Mouse (Mus musculus) macrophage (primary cell): ENCODE results near the gene Mad1l1. TPM values are rescaled to one million over a fixed set of nuclear protein-coding genes. Genes with fewer than 3 reads are reported as not detected.

Experiments
- H3K27ac ChIP-seq: fragments of 350-480 bp; formaldehyde crosslinking; 2 replicates; pipeline ENCODE4 v1.9.0; 2021
- H3K36me3 ChIP-seq: fragments of 350-480 bp; formaldehyde crosslinking; 2 replicates; pipeline ENCODE4 v1.9.0; 2021; ENCODE audit errors: inconsistent target
- H3K4me3 ChIP-seq: fragments of 350-480 bp; formaldehyde crosslinking; 2 replicates; pipeline ENCODE4 v1.9.0; 2021; ENCODE audit errors: inconsistent target
- H3K79me2 ChIP-seq: fragments of 350-480 bp; formaldehyde crosslinking; 2 replicates; pipeline ENCODE4 v1.9.0; 2021; ENCODE audit errors: inconsistent target
- WGBS: methylation state at CpG from one replicate; pipeline ENCODE4 v1.1.7; 2026; ENCODE audit warnings: inconsistent platforms; ENCODE audit not compliant: missing documents; 5-methylcytosine and 5-hydroxymethylcytosine counted together
- polyA plus RNA-seq: library from polyadenylated mRNA; stranded (reverse); fragments of 250-400 nt; gene quantifications from 3 replicates; pipeline ENCODE4 v1.2.4, GENCODE M21; 2018; ENCODE audit warnings: inconsistent platforms

The Mad1l1 gene
- polyA plus RNA-seq, 1 experiment from 2014 or later: 15.3 TPM

DNA sequence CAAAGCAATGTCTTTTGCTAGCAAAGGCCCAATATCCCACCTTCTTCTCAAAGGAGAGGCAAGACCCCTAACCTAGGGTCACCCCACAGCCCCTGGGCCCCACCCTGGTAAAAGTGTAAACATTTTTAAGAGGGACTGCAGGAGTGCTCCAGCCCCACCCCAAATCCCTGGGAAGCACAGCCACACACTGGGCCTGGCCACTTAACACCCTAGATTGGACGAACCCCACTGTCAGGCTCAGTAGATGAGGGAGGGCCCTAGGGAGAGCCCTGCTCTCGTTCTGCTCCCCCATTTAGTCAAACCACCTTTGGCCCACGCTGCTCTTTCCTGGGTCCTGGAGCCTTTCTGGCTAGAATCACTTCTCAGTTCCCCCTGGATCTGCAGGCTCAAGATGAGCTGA lies 145.0 kb downstream of the Mad1l1 start:
- 92% methylated on average over 3 of the region's 3 CpGs for WGBS
- Histone ChIP-seq H3K79me2 (no peaks in the 10 kb centered on the region), H3K27ac (no peak overlapping the region), H3K36me3 (no peaks in the 10 kb centered on the region), H3K4me3 (no peak overlapping the region)

DNA sequence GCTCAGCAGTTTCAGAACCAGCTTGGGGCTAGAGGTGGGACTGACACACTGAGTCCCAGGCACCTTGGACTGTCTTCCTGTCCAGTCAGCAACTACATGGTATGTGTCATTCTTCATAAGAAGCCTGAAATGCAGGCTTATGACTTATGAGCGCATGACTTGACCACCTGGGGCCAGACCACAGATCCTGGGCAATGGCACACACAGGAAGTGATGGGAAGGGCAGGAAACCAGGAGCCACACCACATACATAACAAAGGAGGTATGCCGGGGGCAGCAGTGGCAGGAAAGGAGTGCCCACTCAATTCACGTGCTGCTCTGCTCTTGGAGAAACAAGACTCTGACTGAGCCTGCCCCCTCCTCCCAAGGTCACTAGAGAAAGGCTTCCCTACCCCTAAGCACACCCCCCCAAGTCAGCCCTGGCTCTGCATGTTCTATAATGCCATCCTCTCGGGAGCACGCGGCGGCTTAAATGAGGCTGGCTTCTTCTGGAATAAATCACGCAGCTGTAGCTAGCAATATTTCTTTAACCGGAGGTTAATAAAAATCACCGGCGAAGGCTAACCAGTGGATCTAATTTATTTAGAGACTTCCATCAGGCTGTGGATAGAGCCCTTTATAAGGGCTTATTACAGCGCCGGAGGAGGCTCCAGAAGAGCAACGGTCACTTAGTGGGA lies 146.4 kb downstream of the Mad1l1 start:
- 87% methylated on average over 11 of the region's 14 CpGs for WGBS
- Histone ChIP-seq H3K79me2 (no peaks in the 10 kb centered on the region), H3K27ac (no peak overlapping the region), H3K36me3 (no peaks in the 10 kb centered on the region), H3K4me3 (no peak overlapping the region)

DNA sequence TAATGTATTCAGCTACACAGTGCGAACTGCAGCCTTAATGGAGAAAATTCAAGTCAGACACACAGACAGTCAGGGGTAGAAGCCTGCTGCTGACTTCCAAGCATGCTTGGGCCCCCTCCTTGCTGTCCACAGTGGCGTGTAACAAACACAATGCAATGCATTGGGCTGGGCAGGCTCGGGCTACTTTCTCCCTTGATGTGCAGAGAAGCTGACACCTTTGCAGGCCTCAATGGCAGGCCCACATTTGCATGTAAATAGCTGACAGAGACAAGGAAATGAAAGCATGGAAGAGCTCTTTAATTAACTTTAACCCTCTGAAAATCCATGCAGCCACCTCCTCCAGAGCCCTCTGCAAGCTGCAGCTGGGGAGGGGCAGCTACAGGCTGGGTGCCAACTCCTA lies 147.3 kb downstream of the Mad1l1 start:
- no peak overlapping the region for H3K27ac ChIP-seq
- H3K4me3 ChIP-seq: no peak overlapping the region
- H3K79me2 ChIP-seq: no peaks in the 10 kb centered on the region
- 86% methylated on average over 3 of the region's 3 CpGs for WGBS
- H3K36me3 ChIP-seq: no peaks in the 10 kb centered on the region

DNA sequence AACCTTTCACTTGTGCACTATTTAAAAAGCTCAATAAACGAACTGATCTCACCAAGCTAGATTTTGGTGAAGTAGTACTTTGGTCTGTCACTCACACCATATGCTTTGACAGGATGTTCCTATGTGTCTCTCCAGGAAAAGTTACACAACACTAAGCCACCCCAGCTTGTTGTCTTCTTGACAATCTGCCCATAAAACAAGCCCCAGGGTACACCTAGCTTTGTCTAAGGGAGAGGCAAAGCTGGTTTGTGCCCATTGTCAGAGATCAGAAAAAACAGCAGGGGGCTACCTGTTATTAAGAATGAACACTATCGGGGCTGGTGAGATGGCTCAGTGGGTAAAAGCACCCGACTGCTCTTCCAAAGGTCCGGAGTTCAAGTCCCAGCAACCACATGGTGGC lies 148.2 kb downstream of the Mad1l1 start:
- Histone ChIP-seq H3K4me3 (no peak overlapping the region), H3K27ac (no peak overlapping the region), H3K36me3 (no peaks in the 10 kb centered on the region), H3K79me2 (no peaks in the 10 kb centered on the region)
- WGBS: 84% methylated on average over 3 of the region's 4 CpGs

DNA sequence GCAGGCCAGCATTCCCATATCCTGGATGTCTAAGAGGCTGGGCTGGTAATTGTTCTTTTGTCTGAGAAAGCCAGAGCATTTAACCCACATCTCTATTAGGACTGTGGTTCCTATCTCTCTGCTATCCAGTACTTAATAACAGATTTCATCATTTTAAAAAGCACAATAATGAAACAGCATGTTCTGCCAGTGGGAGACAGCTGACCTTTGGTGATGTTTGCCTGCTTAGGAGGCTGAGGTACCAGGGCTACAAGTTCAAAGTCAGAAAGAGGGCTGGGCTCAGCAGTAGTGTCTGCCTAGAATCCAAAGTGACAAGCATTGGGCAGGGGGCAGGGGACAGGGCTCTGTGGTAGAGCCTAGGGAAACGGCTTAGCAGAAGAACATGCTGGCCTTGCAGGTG lies 149.6 kb downstream of the Mad1l1 start:
- no peaks in the 10 kb centered on the region for H3K36me3 ChIP-seq
- WGBS: 100% methylated on average over 1 of the region's 1 CpGs
- no peak overlapping the region for H3K4me3 ChIP-seq
- no peaks in the 10 kb centered on the region for H3K79me2 ChIP-seq
- H3K27ac ChIP-seq: no peak overlapping the region

DNA sequence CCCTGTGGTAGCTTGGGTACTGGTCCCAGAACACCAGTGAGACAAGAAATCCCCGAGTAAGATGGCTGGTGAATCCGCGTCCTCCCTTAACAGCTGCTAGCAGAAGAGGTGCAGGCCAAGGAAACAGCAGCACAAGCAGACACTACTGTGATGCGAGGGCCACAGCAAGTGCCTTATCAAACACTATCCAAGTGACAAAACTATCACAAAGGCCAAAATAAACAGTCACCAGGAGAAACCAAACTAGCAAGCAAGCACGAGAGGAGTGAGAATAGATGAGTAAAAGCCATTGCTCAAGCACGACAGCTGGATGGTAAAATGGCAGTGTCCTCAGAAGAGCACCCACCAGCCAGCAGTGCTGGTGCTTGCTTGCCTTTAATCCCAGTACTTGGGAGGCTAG lies 153.8 kb downstream of the Mad1l1 start:
- Histone ChIP-seq H3K79me2 (no peaks in the 10 kb centered on the region), H3K36me3 (no peaks in the 10 kb centered on the region), H3K4me3 (no peak overlapping the region), H3K27ac (no peak overlapping the region)
- 99% methylated on average over 6 of the region's 6 CpGs for WGBS

DNA sequence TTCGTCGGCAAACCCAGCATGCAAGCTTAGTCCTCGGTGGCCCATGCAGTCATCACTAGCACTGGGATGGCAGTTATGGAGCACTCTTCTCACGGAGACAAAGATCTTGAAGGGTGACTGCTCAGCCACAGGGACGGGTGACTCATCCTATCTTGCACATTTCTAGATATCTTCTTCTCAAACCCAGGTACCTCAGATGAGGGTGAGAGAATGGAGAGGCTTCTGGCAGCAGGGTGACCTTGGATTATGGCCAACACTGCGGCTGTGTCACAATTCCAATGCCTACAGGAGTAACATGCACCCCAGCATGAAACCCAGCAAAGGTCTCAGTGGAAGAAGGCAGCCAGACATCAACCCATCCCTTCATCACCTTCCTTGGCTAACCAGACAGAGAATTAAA lies 154.3 kb downstream of the Mad1l1 start:
- WGBS: 92% methylated on average over 6 of the region's 6 CpGs
- no peaks in the 10 kb centered on the region for H3K36me3 ChIP-seq
- no peak overlapping the region for H3K27ac ChIP-seq
- no peak overlapping the region for H3K4me3 ChIP-seq
- no peaks in the 10 kb centered on the region for H3K79me2 ChIP-seq

DNA sequence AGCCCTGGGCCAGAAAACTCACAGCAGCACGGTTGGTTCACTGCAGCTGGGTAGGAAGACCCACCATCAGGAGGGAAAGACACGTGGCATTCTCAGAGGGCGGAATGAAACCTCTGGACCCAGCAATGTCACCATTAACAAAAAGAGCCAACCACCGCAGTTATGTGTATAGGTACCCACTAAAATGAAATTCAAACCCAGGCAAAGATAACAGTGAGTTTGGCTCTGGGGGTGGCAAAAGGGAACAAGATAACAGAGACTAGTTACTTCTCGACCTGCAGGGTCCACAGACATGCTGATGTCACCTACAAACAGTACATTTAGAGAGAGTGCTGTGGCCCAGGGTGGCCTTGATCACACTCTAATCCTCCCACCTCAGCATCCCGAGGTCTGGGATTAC lies 157.4 kb downstream of the Mad1l1 start:
- 93% methylated on average over 6 of the region's 6 CpGs for WGBS
- Histone ChIP-seq H3K36me3 (no peaks in the 10 kb centered on the region), H3K79me2 (no peaks in the 10 kb centered on the region), H3K27ac (no peak overlapping the region), H3K4me3 (no peak overlapping the region)

DNA sequence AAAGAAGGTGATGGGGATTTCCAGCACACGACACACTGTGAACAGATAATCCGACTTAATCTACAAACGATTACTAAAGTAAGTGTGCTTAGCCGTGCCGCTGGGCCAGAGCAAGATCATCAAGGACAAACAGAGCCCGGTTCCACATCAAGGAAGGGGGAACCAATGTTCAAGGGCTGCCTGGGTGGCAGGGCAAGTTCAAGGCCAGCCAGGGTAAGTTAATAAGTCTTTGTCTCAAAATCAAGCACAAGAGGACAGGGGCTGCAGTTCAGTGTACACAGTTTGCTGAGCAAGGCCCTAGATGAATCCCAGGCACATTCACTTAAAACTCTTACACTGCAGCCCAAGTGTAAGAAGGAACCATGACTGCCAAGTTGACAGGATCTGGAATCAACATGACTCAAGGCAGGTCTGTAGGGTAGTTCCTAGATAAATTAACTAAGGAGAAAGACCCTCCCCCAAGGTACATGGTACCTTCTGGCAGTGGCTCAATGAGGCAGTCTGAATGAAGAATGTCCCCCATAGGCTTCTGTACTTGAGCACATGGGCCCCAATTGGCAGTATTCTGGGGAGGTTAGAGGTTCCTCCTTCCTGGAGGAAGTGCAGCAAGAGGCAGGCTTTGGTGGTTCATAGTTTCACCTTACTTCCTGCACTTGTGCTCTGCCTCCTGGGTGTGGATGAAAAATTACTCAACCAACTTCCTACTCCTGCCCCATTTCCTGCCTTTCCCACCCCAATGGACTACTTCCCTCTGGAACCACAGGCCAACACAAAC lies 159.1 kb downstream of the Mad1l1 start:
- H3K36me3 ChIP-seq: no peaks in the 10 kb centered on the region
- WGBS: 100% methylated on average over 6 of the region's 6 CpGs
- no peak overlapping the region for H3K4me3 ChIP-seq
- H3K79me2 ChIP-seq: no peaks in the 10 kb centered on the region
- no peak overlapping the region for H3K27ac ChIP-seq

DNA sequence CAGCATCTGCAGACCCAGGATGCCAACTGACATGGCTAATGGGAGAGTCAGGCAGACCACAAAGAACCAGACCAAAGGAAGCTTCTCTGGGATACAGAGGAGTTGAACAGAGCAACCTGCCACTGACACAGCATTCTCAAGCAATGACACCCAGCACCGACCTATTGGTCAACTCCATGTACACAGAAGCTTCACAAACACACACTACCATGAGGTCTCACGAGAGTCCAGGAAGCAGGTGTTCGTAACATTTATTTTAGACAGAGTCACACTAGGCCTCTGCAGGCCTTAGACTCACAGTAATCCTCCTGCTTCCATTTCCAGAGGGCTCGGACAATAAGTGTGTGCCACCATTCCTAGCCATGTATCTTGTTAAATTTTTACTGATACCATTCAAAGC lies 162.3 kb downstream of the Mad1l1 start:
- Histone ChIP-seq H3K27ac (no peak overlapping the region), H3K79me2 (no peaks in the 10 kb centered on the region), H3K4me3 (no peak overlapping the region), H3K36me3 (no peaks in the 10 kb centered on the region)
- 85% methylated on average over 3 of the region's 4 CpGs for WGBS

DNA sequence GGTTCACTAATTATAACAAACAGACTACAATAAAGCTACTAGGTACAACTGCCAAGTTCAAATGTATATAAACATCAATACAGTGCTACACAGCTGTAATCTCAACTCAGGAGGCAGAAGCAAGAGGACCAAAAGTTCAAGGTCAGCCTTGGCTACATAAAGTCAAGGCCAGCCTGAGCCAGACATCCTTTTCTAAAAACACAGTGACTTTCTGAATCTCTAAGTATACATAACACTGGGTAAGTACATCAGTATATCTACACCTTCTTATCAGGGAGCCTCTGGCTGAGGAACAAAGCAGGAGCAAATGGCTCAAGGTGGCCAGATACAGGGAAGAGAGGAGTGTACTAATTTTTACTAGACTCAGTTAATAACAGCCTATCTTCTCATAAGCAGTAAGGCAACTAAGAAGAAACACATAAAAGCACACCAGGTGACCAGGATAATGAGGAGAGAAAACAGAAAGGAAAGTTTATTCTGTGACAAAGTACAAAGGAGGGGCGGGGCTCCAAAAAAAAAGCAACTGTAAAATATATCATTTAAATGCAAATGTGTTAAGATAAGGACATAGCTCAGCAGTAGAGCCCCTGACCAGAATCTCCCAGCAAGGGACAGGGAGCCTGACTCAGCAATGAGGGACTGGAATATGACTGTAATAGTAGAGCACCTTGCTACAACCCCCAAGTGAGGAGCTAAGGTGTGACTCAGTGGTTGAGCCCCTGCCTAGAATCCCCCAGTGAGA lies 163.3 kb downstream of the Mad1l1 start:
- H3K27ac ChIP-seq: no peak overlapping the region
- WGBS: 100% methylated on average over 1 of the region's 1 CpGs
- no peaks in the 10 kb centered on the region for H3K79me2 ChIP-seq
- no peak overlapping the region for H3K4me3 ChIP-seq
- H3K36me3 ChIP-seq: no peaks in the 10 kb centered on the region

DNA sequence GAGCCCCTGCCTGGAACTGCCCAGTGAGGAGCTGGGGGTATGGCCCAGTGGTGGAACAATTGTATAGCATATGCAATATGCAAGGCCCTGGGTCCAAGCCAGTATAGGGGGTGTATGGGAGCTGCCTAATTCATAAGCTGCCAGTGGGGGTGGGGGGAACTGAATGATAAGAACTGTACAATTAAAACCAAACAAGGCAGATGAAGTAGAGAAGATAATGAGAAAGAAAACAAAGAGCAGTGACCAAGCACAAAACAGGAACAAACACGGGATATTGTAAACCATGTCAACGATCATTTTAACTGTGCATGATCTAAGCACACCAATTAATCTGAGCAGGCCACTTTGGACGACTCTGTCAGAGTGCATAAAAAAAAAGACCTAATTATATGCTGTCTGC lies 167.2 kb downstream of the Mad1l1 start:
- WGBS: 87% methylated on average over 3 of the region's 3 CpGs
- Histone ChIP-seq H3K36me3 (no peaks in the 10 kb centered on the region), H3K4me3 (no peak overlapping the region), H3K27ac (no peak overlapping the region), H3K79me2 (no peaks in the 10 kb centered on the region)

DNA sequence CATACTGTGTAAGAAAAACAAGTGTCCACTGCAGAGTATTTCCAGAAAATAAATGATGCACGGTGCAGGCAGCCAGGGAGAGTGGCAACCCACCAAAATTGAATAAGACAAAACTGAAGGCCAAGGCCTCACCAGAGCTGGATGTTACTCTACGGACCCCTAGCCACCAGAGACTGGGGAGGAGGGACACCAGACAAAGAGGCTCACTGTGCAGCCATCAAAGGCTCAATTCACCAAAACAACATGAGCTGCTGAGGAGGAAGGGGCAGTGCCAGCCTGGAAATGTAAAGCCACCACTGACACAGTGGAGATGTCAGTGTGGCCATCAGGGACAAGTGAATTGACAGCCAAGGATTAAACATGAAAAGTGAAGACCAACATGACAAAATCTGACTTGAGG lies 169.5 kb downstream of the Mad1l1 start:
- whole genome bisulfite sequencing: 82% methylated on average over 2 of the region's 2 CpGs
- H3K4me3 ChIP-seq: no peak overlapping the region
- H3K27ac ChIP-seq: no peak overlapping the region
- H3K36me3 ChIP-seq: no peaks in the 10 kb centered on the region
- no peaks in the 10 kb centered on the region for H3K79me2 ChIP-seq

DNA sequence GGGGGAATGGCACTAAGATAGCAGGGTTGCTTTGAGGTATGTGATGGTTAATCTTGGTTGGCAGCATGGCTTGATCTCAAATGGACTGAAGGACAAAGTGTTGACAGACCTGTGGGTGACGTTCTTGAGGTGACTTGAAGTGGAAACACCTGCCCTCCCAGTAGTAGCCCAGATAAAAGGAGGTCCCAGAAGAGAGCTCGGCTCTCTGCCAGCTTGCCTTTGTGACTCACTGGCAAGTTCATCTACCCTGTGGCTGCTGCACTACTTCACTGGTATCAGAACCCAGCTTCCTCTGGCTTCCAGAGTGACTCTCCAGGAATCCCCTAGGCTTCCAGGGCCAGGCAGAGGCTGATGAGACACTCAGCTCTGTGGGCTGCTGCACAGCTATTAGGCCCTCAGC lies 170.2 kb downstream of the Mad1l1 start:
- Histone ChIP-seq H3K27ac (no peak overlapping the region), H3K4me3 (no peak overlapping the region), H3K79me2 (no peaks in the 10 kb centered on the region), H3K36me3 (no peaks in the 10 kb centered on the region)
- WGBS: 78% methylated on average over 2 of the region's 2 CpGs

DNA sequence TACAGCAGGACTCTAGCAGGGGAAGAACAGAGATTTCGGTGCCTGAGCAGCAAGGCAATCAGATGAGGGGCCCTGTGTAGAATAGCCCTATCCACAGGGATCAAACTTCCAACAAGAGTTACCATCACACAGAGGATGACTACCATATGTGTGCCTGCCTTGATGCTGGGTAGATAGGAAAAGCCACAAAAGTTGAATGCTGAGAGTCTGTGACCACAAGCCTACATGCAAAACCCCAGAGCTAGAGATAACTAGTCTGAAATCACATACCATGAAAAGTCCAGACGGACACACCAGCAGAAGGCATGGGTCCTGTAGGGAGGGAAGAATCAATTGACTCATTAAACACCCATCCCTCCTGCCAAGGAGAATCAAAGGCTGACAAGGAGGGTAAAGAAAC lies 170.7 kb downstream of the Mad1l1 start:
- H3K4me3 ChIP-seq: no peak overlapping the region
- H3K79me2 ChIP-seq: no peaks in the 10 kb centered on the region
- no peaks in the 10 kb centered on the region for H3K36me3 ChIP-seq
- 97% methylated on average over 2 of the region's 2 CpGs for WGBS
- H3K27ac ChIP-seq: no peak overlapping the region
